Mouse (Mus musculus): ENCODE measurements around the gene Irf6. TPM values are rescaled to one million over a fixed set of nuclear protein-coding genes. Genes with fewer than 3 reads are reported as not detected.
A peak's percentile ranks its signal among the peaks of the same experiment; 100 is the strongest.

Irf6 gene
- polyA plus RNA-seq, 1 experiment from 2014 or later, result 15.4 TPM

GRCm38 (mm10) chr1:193157111-193157492 lies 4.2 kb downstream of the Irf6 start:
- Histone ChIP-seq H3K27ac (replicated peaks; ENCODE audit: low read depth, low read length) (no peak overlapping the region), H3K36me3 (replicated peaks; ENCODE audit: control insufficient read depth, insufficient read depth, low read depth, low read length) (no peaks in the 10 kb centered on the region), H3K9ac (replicated peaks; ENCODE audit: low read length) (no peak overlapping the region), H3K4me2 (ENCODE audit: low read depth, low read length) (no peak overlapping the region), H3K9me3 (replicated peaks; ENCODE audit: control insufficient read depth, low read length) (no peaks in the 10 kb centered on the region), H3K4me1 (ENCODE audit: control insufficient read depth, insufficient read depth, low read length) (peaks cover 3% of the 10 kb centered on the region; the same call in 1 of the 2 replicates), H3K27me3 (ENCODE audit: control insufficient read depth, insufficient read depth, low read length) (peaks cover 21% of the 10 kb centered on the region), H3K4me3 (ENCODE audit: low read depth, low read length) (no peak overlapping the region)
- DNase-seq (ENCODE audit: low spot score) (no peak), ATAC-seq (replicated peaks; ENCODE audit: insufficient number of reproducible peaks, low FRiP score, low TSS enrichment, low read depth) (no peak)
- 62% methylated on average over 8 of the region's 8 CpGs for WGBS

DNA sequence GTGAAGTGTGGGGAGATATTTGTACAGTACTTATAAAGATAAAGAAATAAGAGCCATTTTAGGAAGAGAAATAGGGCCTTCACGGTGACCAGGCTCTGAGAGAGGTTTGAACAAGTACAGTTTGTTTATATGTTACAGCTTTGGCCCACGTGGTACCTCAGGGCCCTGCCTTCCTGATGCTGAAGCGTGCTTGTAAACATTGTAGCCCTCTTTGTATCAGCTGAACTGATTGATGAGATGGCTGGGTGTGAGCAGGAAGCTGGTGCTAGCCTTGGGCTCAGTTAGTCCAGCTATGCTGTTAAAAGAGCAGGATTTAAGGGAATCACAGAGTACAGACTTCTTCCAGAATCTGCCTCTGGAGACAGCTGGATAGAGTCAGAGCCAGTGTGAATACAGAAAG lies 6.3 kb downstream of the Irf6 start:
- no peak overlapping the region for H3K4me3 ChIP-seq (ENCODE audit: low read depth, low read length)
- H3K27me3 ChIP-seq (ENCODE audit: control insufficient read depth, insufficient read depth, low read length), result peaks cover 4% of the 10 kb centered on the region
- H3K9ac ChIP-seq (replicated peaks; ENCODE audit: low read length), result no peak overlapping the region
- no peak overlapping the region for H3K4me2 ChIP-seq (ENCODE audit: low read depth, low read length)
- no peaks in the 10 kb centered on the region for H3K4me1 ChIP-seq (ENCODE audit: control insufficient read depth, insufficient read depth, low read length)
- no peak overlapping the region for H3K27ac ChIP-seq (replicated peaks; ENCODE audit: low read depth, low read length)
- H3K9me3 ChIP-seq (replicated peaks; ENCODE audit: control insufficient read depth, low read length), result no peaks in the 10 kb centered on the region
- DNase-seq (ENCODE audit: low spot score) (no peak), ATAC-seq (replicated peaks; ENCODE audit: insufficient number of reproducible peaks, low FRiP score, low TSS enrichment, low read depth) (no peak)
- no peaks in the 10 kb centered on the region for H3K36me3 ChIP-seq (replicated peaks; ENCODE audit: control insufficient read depth, insufficient read depth, low read depth, low read length)
- WGBS, result 55% methylated on average over 3 of the region's 3 CpGs

DNA sequence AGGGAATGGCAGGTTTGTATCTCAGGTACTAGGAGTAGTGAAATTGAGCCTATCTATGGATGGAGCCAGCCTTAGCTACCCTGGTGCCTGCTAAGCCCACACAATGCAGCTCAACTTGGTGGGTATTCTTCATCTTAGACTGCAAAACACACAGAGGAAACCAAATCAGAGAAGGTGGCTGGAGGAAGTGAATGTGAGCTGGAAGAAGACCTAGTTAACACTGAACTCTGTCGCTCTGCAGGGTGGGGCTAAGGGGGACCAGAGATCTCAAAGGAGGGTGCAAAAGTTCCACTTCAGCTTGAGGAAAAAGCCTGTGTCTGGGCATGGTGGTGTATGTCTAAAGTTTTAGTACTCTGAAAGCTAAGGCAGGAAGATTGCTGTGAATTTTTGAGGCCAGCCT lies 6.7 kb downstream of the Irf6 start:
- no peak overlapping the region for H3K9ac ChIP-seq (replicated peaks; ENCODE audit: low read length)
- 52% methylated on average over 1 of the region's 1 CpGs for WGBS
- no peaks in the 10 kb centered on the region for H3K36me3 ChIP-seq (replicated peaks; ENCODE audit: control insufficient read depth, insufficient read depth, low read depth, low read length)
- no peak overlapping the region for H3K27ac ChIP-seq (replicated peaks; ENCODE audit: low read depth, low read length)
- H3K27me3 ChIP-seq (ENCODE audit: control insufficient read depth, insufficient read depth, low read length), result no peaks in the 10 kb centered on the region
- H3K4me1 ChIP-seq (ENCODE audit: control insufficient read depth, insufficient read depth, low read length), result no peaks in the 10 kb centered on the region
- no peak overlapping the region for H3K4me2 ChIP-seq (ENCODE audit: low read depth, low read length)
- H3K4me3 ChIP-seq (ENCODE audit: low read depth, low read length), result no peak overlapping the region
- ATAC-seq (replicated peaks; ENCODE audit: insufficient number of reproducible peaks, low FRiP score, low TSS enrichment, low read depth), result no peak
- DNase-seq (ENCODE audit: low spot score), result no peak
- no peaks in the 10 kb centered on the region for H3K9me3 ChIP-seq (replicated peaks; ENCODE audit: control insufficient read depth, low read length)

- Histone ChIP-seq H3K4me1 (ENCODE audit: control insufficient read depth, insufficient read depth, low read length) (no peaks in the 10 kb centered on the region), H3K9me3 (replicated peaks; ENCODE audit: control insufficient read depth, low read length) (no peaks in the 10 kb centered on the region), H3K4me3 (ENCODE audit: low read depth, low read length) (0 out of 2 replicates have a peak overlapping the region, but pooled peaks have one; percentile 17), H3K36me3 (replicated peaks; ENCODE audit: control insufficient read depth, insufficient read depth, low read depth, low read length) (no peaks in the 10 kb centered on the region), H3K27ac (replicated peaks; ENCODE audit: low read depth, low read length) (no peak overlapping the region), H3K9ac (replicated peaks; ENCODE audit: low read length) (peak overlapping the region; percentile 44), H3K4me2 (ENCODE audit: low read depth, low read length) (peak overlapping the region; percentile 37), H3K27me3 (ENCODE audit: control insufficient read depth, insufficient read depth, low read length) (no peaks in the 10 kb centered on the region)
- 14% methylated on average over 18 of the region's 18 CpGs for WGBS
- DNase-seq (ENCODE audit: low spot score) (peak; percentile 72), ATAC-seq (replicated peaks; ENCODE audit: insufficient number of reproducible peaks, low FRiP score, low TSS enrichment, low read depth) (peak; percentile 25; the same call in 1 of the 2 replicates)
Observed at GRCm38 (mm10) chr1:193160317-193161032, 7.6 kb downstream of the Irf6 start.

GRCm38 (mm10) chr1:193167746-193168145 lies 14.8 kb downstream of the Irf6 start, which contains the start of gene A130010J15Rik:
Gene A130010J15Rik, plus strand, starts transcription at chr1:193168046.
- H3K27me3 ChIP-seq (ENCODE audit: control insufficient read depth, insufficient read depth, low read length), result no peaks in the 10 kb centered on the region
- H3K36me3 ChIP-seq (replicated peaks; ENCODE audit: control insufficient read depth, insufficient read depth, low read depth, low read length), result no peaks in the 10 kb centered on the region
- H3K9ac ChIP-seq (replicated peaks; ENCODE audit: low read length), result no peak within 1 kb of the TSS
- no peaks in the 10 kb centered on the region for H3K9me3 ChIP-seq (replicated peaks; ENCODE audit: control insufficient read depth, low read length)
- 92% methylated on average over 3 of the region's 3 CpGs for WGBS
- no peak within 1 kb of the TSS for H3K27ac ChIP-seq (replicated peaks; ENCODE audit: low read depth, low read length)
- ATAC-seq (replicated peaks; ENCODE audit: insufficient number of reproducible peaks, low FRiP score, low TSS enrichment, low read depth) (no peak), DNase-seq (ENCODE audit: low spot score) (no peak)
- no peaks in the 10 kb centered on the region for H3K4me1 ChIP-seq (ENCODE audit: control insufficient read depth, insufficient read depth, low read length)
- no peak within 1 kb of the TSS for H3K4me2 ChIP-seq (ENCODE audit: low read depth, low read length)
- no peak within 1 kb of the TSS for H3K4me3 ChIP-seq (ENCODE audit: low read depth, low read length)

GRCm38 (mm10) chr1:193169228-193169627 lies 16.3 kb downstream of the Irf6 start:
- 91% methylated on average over 7 of the region's 7 CpGs for WGBS
- H3K9ac ChIP-seq (replicated peaks; ENCODE audit: low read length), result no peak overlapping the region
- H3K27me3 ChIP-seq (ENCODE audit: control insufficient read depth, insufficient read depth, low read length), result no peaks in the 10 kb centered on the region
- no peak overlapping the region for H3K4me2 ChIP-seq (ENCODE audit: low read depth, low read length)
- H3K4me3 ChIP-seq (ENCODE audit: low read depth, low read length), result no peak overlapping the region
- H3K4me1 ChIP-seq (ENCODE audit: control insufficient read depth, insufficient read depth, low read length), result no peaks in the 10 kb centered on the region
- H3K9me3 ChIP-seq (replicated peaks; ENCODE audit: control insufficient read depth, low read length), result no peaks in the 10 kb centered on the region
- H3K36me3 ChIP-seq (replicated peaks; ENCODE audit: control insufficient read depth, insufficient read depth, low read depth, low read length), result no peaks in the 10 kb centered on the region
- DNase-seq (ENCODE audit: low spot score) (no peak), ATAC-seq (replicated peaks; ENCODE audit: insufficient number of reproducible peaks, low FRiP score, low TSS enrichment, low read depth) (no peak)
- no peak overlapping the region for H3K27ac ChIP-seq (replicated peaks; ENCODE audit: low read depth, low read length)

DNA sequence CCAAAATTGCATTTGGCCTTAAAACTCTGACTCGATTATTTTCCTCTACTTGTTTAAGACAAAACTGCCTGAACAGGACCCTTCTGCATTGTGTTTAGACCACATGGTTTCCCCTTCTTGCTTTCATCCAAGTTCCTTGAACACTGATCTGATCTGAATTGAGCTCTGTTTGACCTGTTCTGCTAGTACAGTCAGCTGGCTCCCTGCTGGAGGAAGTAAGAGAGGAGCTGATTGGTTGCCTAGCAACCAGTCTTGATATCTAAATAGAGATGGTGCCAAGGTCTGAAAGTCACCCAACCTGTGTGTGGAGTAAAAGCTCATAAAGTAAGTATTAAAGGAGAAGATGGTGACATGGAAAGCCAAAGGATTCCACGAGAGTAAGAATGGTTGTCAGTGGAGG lies 16.9 kb downstream of the Irf6 start:
- ATAC-seq (replicated peaks; ENCODE audit: insufficient number of reproducible peaks, low FRiP score, low TSS enrichment, low read depth), result no peak
- Histone ChIP-seq H3K4me3 (ENCODE audit: low read depth, low read length) (no peak overlapping the region), H3K4me1 (ENCODE audit: control insufficient read depth, insufficient read depth, low read length) (no peaks in the 10 kb centered on the region), H3K27ac (replicated peaks; ENCODE audit: low read depth, low read length) (no peak overlapping the region), H3K9ac (replicated peaks; ENCODE audit: low read length) (no peak overlapping the region), H3K27me3 (ENCODE audit: control insufficient read depth, insufficient read depth, low read length) (no peaks in the 10 kb centered on the region), H3K9me3 (replicated peaks; ENCODE audit: control insufficient read depth, low read length) (no peaks in the 10 kb centered on the region), H3K4me2 (ENCODE audit: low read depth, low read length) (no peak overlapping the region), H3K36me3 (replicated peaks; ENCODE audit: control insufficient read depth, insufficient read depth, low read depth, low read length) (no peaks in the 10 kb centered on the region)
- DNase-seq (ENCODE audit: low spot score), result no peak
- 85% methylated on average over 2 of the region's 2 CpGs for WGBS

GRCm38 (mm10) chr1:193172991-193173809 lies 20.3 kb downstream of the Irf6 start:
- Histone ChIP-seq H3K4me3 (ENCODE audit: low read depth, low read length) (peak overlapping the region; percentile 57), H3K27ac (replicated peaks; ENCODE audit: low read depth, low read length) (no peak overlapping the region), H3K36me3 (replicated peaks; ENCODE audit: control insufficient read depth, insufficient read depth, low read depth, low read length) (no peaks in the 10 kb centered on the region), H3K27me3 (ENCODE audit: control insufficient read depth, insufficient read depth, low read length) (no peaks in the 10 kb centered on the region), H3K4me2 (ENCODE audit: low read depth, low read length) (peak overlapping the region; percentile 62), H3K9ac (replicated peaks; ENCODE audit: low read length) (peak overlapping the region; percentile 73), H3K9me3 (replicated peaks; ENCODE audit: control insufficient read depth, low read length) (no peaks in the 10 kb centered on the region), H3K4me1 (ENCODE audit: control insufficient read depth, insufficient read depth, low read length) (no peaks in the 10 kb centered on the region)
- peak; percentile 98 for ATAC-seq (replicated peaks; ENCODE audit: insufficient number of reproducible peaks, low FRiP score, low TSS enrichment, low read depth)
- WGBS, result 1% methylated on average over 48 of the region's 48 CpGs
- DNase-seq (ENCODE audit: low spot score), result peak; percentile 100

Data from embryonic facial prominence, embryonic 11.5 days (tissue).